Mouse (Mus musculus) MEL (cell line): ENCODE data around the gene Olfr1328. TPM values are rescaled to one million over a fixed set of nuclear protein-coding genes. Genes with fewer than 3 reads are reported as not detected.

Experiments used
- DNase-seq: peaks from one replicate; pipeline ENCODE4 v3.0.0; 2011; ENCODE audit warnings: low read depth, low spot score
- H3K27ac ChIP-seq: 2 replicates; pipeline ENCODE4 v1.5.1; 2012; ENCODE audit warnings: low read depth, mild to moderate bottlenecking, control low read depth, low read length, moderate library complexity; ENCODE audit not compliant: control insufficient read depth
- H3K27me3 ChIP-seq, 2 experiments: fragments of 150-350 bp in 1 of 2; sonication (generic) in 1 of 2; 2 replicates each; pipeline ENCODE4 v1.6.1; 2012; ENCODE audit warnings: low read length in 2 of 2, mild to moderate bottlenecking in 2 of 2, improper control_type of control experiment in 1 of 2, moderate library complexity in 1 of 2; ENCODE audit not compliant: insufficient read depth in 2 of 2, control insufficient read depth in 1 of 2
- H3K36me3 ChIP-seq, 2 experiments: 2 replicates each; pipeline ENCODE4 v1.6.1; 2012 to 2014; ENCODE audit warnings: low read length in 2 of 2, improper control_type of control experiment in 1 of 2, inconsistent platforms in 1 of 2, mild to moderate bottlenecking in 1 of 2; ENCODE audit not compliant: insufficient read depth in 2 of 2, control insufficient read depth in 1 of 2
- H3K4me1 ChIP-seq, 2 experiments: fragments of 150-350 bp in 1 of 2; sonication (generic) in 1 of 2; 2 replicates each; pipeline ENCODE4 v1.6.1; 2012; ENCODE audit warnings: low read length in 2 of 2, improper control_type of control experiment in 1 of 2, mild to moderate bottlenecking in 1 of 2; ENCODE audit not compliant: insufficient read depth in 2 of 2, control insufficient read depth in 1 of 2
- H3K4me3 ChIP-seq, 2 experiments: fragments of 150-350 bp in 1 of 2; sonication (generic) in 1 of 2; 2 replicates each; pipeline ENCODE4 v1.5.1; 2012; ENCODE audit warnings: low read depth in 2 of 2, low read length in 2 of 2, mild to moderate bottlenecking in 2 of 2, moderate library complexity in 2 of 2, control low read depth in 1 of 2, improper control_type of control experiment in 1 of 2; ENCODE audit not compliant: control insufficient read depth in 1 of 2, insufficient read depth in 1 of 2
- H3K79me2 ChIP-seq: 2 replicates; pipeline ENCODE4 v1.6.1; 2012; ENCODE audit warnings: mild to moderate bottlenecking, low read length, moderate library complexity; ENCODE audit not compliant: control insufficient read depth, poor library complexity, insufficient read depth
- H3K9ac ChIP-seq: 2 replicates; pipeline ENCODE4 v1.6.1; 2012; ENCODE audit warnings: low read depth, mild to moderate bottlenecking, control low read depth, low read length, moderate library complexity; ENCODE audit not compliant: control insufficient read depth, poor library complexity, severe bottlenecking
- H3K9me3 ChIP-seq: fragments of 150-350 bp; sonication (generic); replicated peaks from 2 replicates; pipeline ENCODE4 v1.6.1; 2012; ENCODE audit warnings: mild to moderate bottlenecking, low read length, improper control_type of control experiment, moderate library complexity; ENCODE audit not compliant: insufficient read depth
- BHLHE40 ChIP-seq: IDR thresholded peaks from 2 replicates; pipeline ENCODE4 v1.6.1; 2012; ENCODE audit warnings: low read depth, mild to moderate bottlenecking, inconsistent platforms, low read length, improper control_type of control experiment, borderline replicate concordance
- EP300 ChIP-seq, 2 experiments: IDR thresholded peaks; 2 replicates each; pipeline ENCODE4 v1.6.1; 2011; ENCODE audit warnings: improper control_type of control experiment in 2 of 2, low read length in 2 of 2, low read depth in 1 of 2, mild to moderate bottlenecking in 1 of 2
- ETS1 ChIP-seq: IDR thresholded peaks from 2 replicates; pipeline ENCODE4 v1.6.1; 2012; ENCODE audit warnings: low read depth, mild to moderate bottlenecking, inconsistent platforms, low read length, improper control_type of control experiment, moderate library complexity
- GATA1 ChIP-seq: IDR thresholded peaks from 2 replicates; pipeline ENCODE4 v1.6.1; 2011; ENCODE audit warnings: low read depth, low read length, improper control_type of control experiment
- HCFC1 ChIP-seq: IDR thresholded peaks from 2 replicates; pipeline ENCODE4 v1.6.1; 2012; ENCODE audit warnings: low read depth, mild to moderate bottlenecking, inconsistent platforms, low read length, improper control_type of control experiment, moderate library complexity
- JUND ChIP-seq: IDR thresholded peaks from 2 replicates; pipeline ENCODE4 v1.6.1; 2011; ENCODE audit warnings: low read depth, mild to moderate bottlenecking, improper control_type of control experiment, low read length
- MAZ ChIP-seq: IDR thresholded peaks from 2 replicates; pipeline ENCODE4 v1.6.1; 2012; ENCODE audit warnings: low read depth, mild to moderate bottlenecking, inconsistent platforms, low read length, improper control_type of control experiment
- MEF2A ChIP-seq: IDR thresholded peaks from 2 replicates; pipeline ENCODE4 v1.6.1; 2014; ENCODE audit warnings: low read depth, mild to moderate bottlenecking, inconsistent platforms, low read length, improper control_type of control experiment; ENCODE audit not compliant: poor library complexity, insufficient replicate concordance, severe bottlenecking; ENCODE audit errors: extremely low read depth
- MYB ChIP-seq: IDR thresholded peaks from 2 replicates; pipeline ENCODE4 v1.6.1; 2011; ENCODE audit warnings: mild to moderate bottlenecking, low read depth, low read length, improper control_type of control experiment
- NELFE ChIP-seq: IDR thresholded peaks from 2 replicates; pipeline ENCODE4 v1.6.1; 2011; ENCODE audit warnings: low read depth, low read length, improper control_type of control experiment
- POLR2AphosphoS2 ChIP-seq: IDR thresholded peaks from 2 replicates; pipeline ENCODE4 v1.6.1; 2011; ENCODE audit warnings: low read length, improper control_type of control experiment
- UBTF ChIP-seq: IDR thresholded peaks from 2 replicates; pipeline ENCODE4 v1.6.1; 2012; ENCODE audit warnings: low read depth, mild to moderate bottlenecking, inconsistent platforms, low read length, improper control_type of control experiment, moderate library complexity, borderline replicate concordance; ENCODE audit not compliant: insufficient read depth
- USF2 ChIP-seq, 2 experiments: IDR thresholded peaks; 2 replicates each; pipeline ENCODE4 v1.6.1; 2011 to 2012; ENCODE audit warnings: improper control_type of control experiment in 2 of 2, low read length in 2 of 2, borderline replicate concordance in 1 of 2, inconsistent platforms in 1 of 2, low read depth in 1 of 2, mild to moderate bottlenecking in 1 of 2; ENCODE audit not compliant: insufficient read depth in 1 of 2
- ZKSCAN1 ChIP-seq: IDR thresholded peaks from 2 replicates; pipeline ENCODE4 v1.6.1; 2012; ENCODE audit warnings: low read depth, mild to moderate bottlenecking, inconsistent platforms, low read length, improper control_type of control experiment, moderate library complexity
- ZNF384 ChIP-seq: IDR thresholded peaks from 2 replicates; pipeline ENCODE4 v1.6.1; 2012; ENCODE audit warnings: low read depth, mild to moderate bottlenecking, inconsistent platforms, low read length, improper control_type of control experiment
- polyA plus RNA-seq, 2 experiments: library from polyadenylated mRNA; stranded (reverse) in 1 of 2; unstranded in 1 of 2; fragments of >175 nt in 1 of 2; fragments of >200 nt in 1 of 2; gene quantifications; 2 replicates each; pipeline versions ENCODE4 v1.2.1 to v1.2.4; 2012; ENCODE audit warnings: low replicate concordance in 2 of 2, low read depth in 1 of 2; ENCODE audit not compliant: insufficient read length in 2 of 2, insufficient read depth in 1 of 2, missing spikeins in 1 of 2
- total RNA-seq: library from RNA; depleted of rRNA; stranded (reverse); fragments of 300-350 nt; gene quantifications from 2 replicates; pipeline ENCODE4 v1.2.3, GENCODE M21; 2012; rRNA removed

The Olfr1328 gene
- total RNA-seq (not detected in 2 replicates), polyA plus RNA-seq (not detected)

- no peaks in the 10 kb centered on the region for H3K4me1 ChIP-seq
- no peak within 1 kb of the TSS for H3K4me3 ChIP-seq
- H3K36me3 ChIP-seq: no peaks in the 10 kb centered on the region
- no peak for DNase-seq
- H3K9me3 ChIP-seq: no peaks in the 10 kb centered on the region
- H3K9ac ChIP-seq: no peak within 1 kb of the TSS
- H3K79me2 ChIP-seq: no peaks in the 10 kb centered on the region
- no peak within 1 kb of the TSS for H3K27ac ChIP-seq
- H3K27me3 ChIP-seq: peaks cover 0 to 1% of the 10 kb centered on the region in 2 experiments; a peak in 1 of 4 replicates
- TF ChIP-seq EP300 (IDR thresholded peaks at IDR 0.05; ENCODE audit: low read depth in 1 of 2, low read length in 2 of 2) (no peak), HCFC1 (no peak), MYB (no peak), GATA1 (no peak), MEF2A (no peak), ZKSCAN1 (no peak)
These were observed at the start of gene Olfr1328 for GRCm38 (mm10) chr4:118938512-118938911. Olfr1328 (minus strand) TSS chr4:118938612.

- no peaks in the 10 kb centered on the region for H3K9me3 ChIP-seq
- TF ChIP-seq ZNF384 (no peak), BHLHE40 (no peak), MAZ (no peak), JUND (no peak), UBTF (no peak), ETS1 (no peak), NELFE (no peak), USF2 (IDR thresholded peaks at IDR 0.05; ENCODE audit: borderline replicate concordance in 1 of 2, insufficient read depth in 1 of 2, low read depth in 1 of 2, low read length in 2 of 2) (no peak)
- no peaks in the 10 kb centered on the region for H3K27me3 ChIP-seq
- DNase-seq: no peak
- H3K4me3 ChIP-seq: no peak overlapping the region
- no peaks in the 10 kb centered on the region; a peak in 1 of 4 replicates for H3K36me3 ChIP-seq
- no peaks in the 10 kb centered on the region for H3K4me1 ChIP-seq
- H3K27ac ChIP-seq: no peak overlapping the region
- H3K9ac ChIP-seq: no peak overlapping the region
- no peaks in the 10 kb centered on the region for H3K79me2 ChIP-seq
These were observed 46.9 kb upstream of the Olfr1328 start for GRCm38 (mm10) chr4:118985291-118985690.

- Histone ChIP-seq H3K9ac (no peak overlapping the region), H3K27me3 (no peaks in the 10 kb centered on the region; a peak in 1 of 4 replicates), H3K79me2 (no peaks in the 10 kb centered on the region), H3K4me1 (no peaks in the 10 kb centered on the region), H3K4me3 (no peak overlapping the region), H3K36me3 (no peaks in the 10 kb centered on the region), H3K9me3 (no peaks in the 10 kb centered on the region), H3K27ac (no peak overlapping the region)
- DNase-seq: no peak
- no peak for TF ChIP-seq UBTF
- no peak for TF ChIP-seq POLR2AphosphoS2
These were observed 34.9 kb upstream of the Olfr1328 start for GRCm38 (mm10) chr4:118973281-118973680.
